Mouse (Mus musculus) left cerebral cortex, postnatal 25 days (tissue): Measurements from ENCODE around the gene Mre11a. TPM values are rescaled to one million over a fixed set of nuclear protein-coding genes. Genes with fewer than 3 reads are reported as not detected.

ENCODE experiments used
- DNase-seq, 2 experiments: peaks; one replicate each; pipeline ENCODE4 v3.0.0; 2022; ENCODE audit warnings: low spot score in 2 of 2, mixed read lengths in 1 of 2
- intact Hi-C: fragments of 180-260 bp; cut with DNase I; formaldehyde crosslinking; loops from one replicate; pipeline ENCODE4 v1.15.1; 2025
- total RNA-seq, 2 experiments: library from RNA; stranded (reverse); gene quantifications; 2 replicates each; pipeline ENCODE4 v1.2.3; 2021

Mre11a gene
- total RNA-seq, 2 experiments from 2014 or later: 13.8 to 16.1 TPM

GRCm38 (mm10) chr9:14805714-14806113, 21.3 kb downstream of the Mre11a start:
- intact Hi-C loops: no loop called here
- DNase-seq: no peak

GRCm38 (mm10) chr9:14806786-14807185, 22.3 kb downstream of the Mre11a start:
- DNase-seq: no peak
- intact Hi-C loops: no loop called here

- intact Hi-C loops: no loop called here
Observed at GRCm38 (mm10) chr9:14810111-14810510, 25.7 kb downstream of the Mre11a start.

GRCm38 (mm10) chr9:14821396-14821795, 36.9 kb downstream of the Mre11a start:
- no peak for DNase-seq
- intact Hi-C loops: no loop called here

More at GRCm38 (mm10) chr9:14810111-14810510, 25.7 kb downstream of the Mre11a start:
- DNase-seq: peak; percentile 18 to 87

GRCm38 (mm10) chr9:14824840-14825239, 40.4 kb downstream of the Mre11a start:
- intact Hi-C loops: no loop called here
- no peak for DNase-seq

GRCm38 (mm10) chr9:14827875-14828274, 43.4 kb downstream of the Mre11a start:
- DNase-seq: peak in 1 of 2 experiments; percentile 23
- intact Hi-C loops: no loop called here

- intact Hi-C loops: no loop called here
- DNase-seq: no peak
Observed at GRCm38 (mm10) chr9:14832046-14832445, 47.6 kb downstream of the Mre11a start.

- intact Hi-C loops: no loop called here
- no peak for DNase-seq
Observed at GRCm38 (mm10) chr9:14835335-14836075, 51.1 kb downstream of the Mre11a start.

- intact Hi-C loops: no loop called here
- no peak for DNase-seq
Observed at GRCm38 (mm10) chr9:14839527-14839926, 55.1 kb downstream of the Mre11a start.

- DNase-seq: no peak
- intact Hi-C loops: no loop called here
Observed at GRCm38 (mm10) chr9:14839970-14840369, 55.5 kb downstream of the Mre11a start.

GRCm38 (mm10) chr9:14841878-14842761, 57.7 kb downstream of the Mre11a start:
- no peak for DNase-seq
- intact Hi-C loops: no loop called here

- no peak for DNase-seq
- intact Hi-C loops: no loop called here
Observed at GRCm38 (mm10) chr9:14843311-14843857, 58.9 kb downstream of the Mre11a start.

- intact Hi-C loops: no loop called here
- no peak for DNase-seq
Observed at GRCm38 (mm10) chr9:14843901-14844300, 59.4 kb downstream of the Mre11a start.

- no peak for DNase-seq
- intact Hi-C loops: no loop called here
Observed at GRCm38 (mm10) chr9:14846428-14846827, 62.0 kb downstream of the Mre11a start.

GRCm38 (mm10) chr9:14848267-14848935, 63.9 kb downstream of the Mre11a start:
- intact Hi-C loops: no loop called here
- no peak for DNase-seq

GRCm38 (mm10) chr9:14854585-14854984, 70.1 kb downstream of the Mre11a start:
- intact Hi-C loops: no loop called here
- DNase-seq: no peak

GRCm38 (mm10) chr9:14856922-14857654, 72.6 kb downstream of the Mre11a start:
- DNase-seq: no peak
- intact Hi-C loops: no loop called here

GRCm38 (mm10) chr9:14858170-14858706, 73.8 kb downstream of the Mre11a start:
- intact Hi-C loops: no loop called here
- DNase-seq: no peak

GRCm38 (mm10) chr9:14858782-14859181, 74.3 kb downstream of the Mre11a start:
- intact Hi-C loops: no loop called here
- no peak for DNase-seq
